Mouse (Mus musculus) midbrain, postnatal 0 days (tissue): ENCODE data around the gene Ddah1. TPM values are rescaled to one million over a fixed set of nuclear protein-coding genes. Genes with fewer than 3 reads are reported as not detected.
A peak's percentile ranks its signal among the peaks of the same experiment; 100 is the strongest.
"Not testable (repeated sequence)": the region's sequence is repeated elsewhere in the genome, so short reads cannot be mapped to it uniquely, and the experiment has no call there.

Source experiments
- ATAC-seq: fragments of 200-750 bp; cut with Nextera tagmentation; 2 replicates; pipeline ENCODE4 v1.8.0; 2017; ENCODE audit warnings: moderate number of reproducible peaks, mild to moderate bottlenecking, moderate TSS enrichment, moderate library complexity; ENCODE audit not compliant: low FRiP score
- DNase-seq: peaks from one replicate; pipeline ENCODE4 v3.0.0-alpha.2; 2015; ENCODE audit warnings: low spot score
- H3K27ac ChIP-seq: fragments of 300-500 bp; sonication (generic); 2 replicates; pipeline ENCODE4 v1.5.1; 2014; ENCODE audit warnings: low read depth, mild to moderate bottlenecking, low read length, mixed read lengths
- H3K27me3 ChIP-seq: fragments of 300-500 bp; sonication (generic); 2 replicates; pipeline ENCODE4 v1.6.1; 2014; ENCODE audit warnings: low read length, control low read depth, mixed read lengths; ENCODE audit not compliant: insufficient read depth
- H3K36me3 ChIP-seq: fragments of 300-500 bp; sonication (generic); 2 replicates; pipeline ENCODE4 v1.6.1; 2014; ENCODE audit warnings: low read length, control low read depth, mixed read lengths; ENCODE audit not compliant: insufficient read depth
- H3K4me1 ChIP-seq: fragments of 300-500 bp; sonication (generic); 2 replicates; pipeline ENCODE4 v1.6.1; 2014; ENCODE audit warnings: mild to moderate bottlenecking, control low read depth, antibody characterized with exemption, low read length, mixed read lengths; ENCODE audit not compliant: insufficient read depth
- H3K4me2 ChIP-seq: fragments of 300-500 bp; sonication (generic); 2 replicates; pipeline ENCODE4 v1.6.1; 2014; ENCODE audit warnings: low read depth, mild to moderate bottlenecking, low read length, mixed read lengths; ENCODE audit not compliant: poor library complexity, severe bottlenecking
- H3K4me3 ChIP-seq: fragments of 300-500 bp; sonication (generic); 2 replicates; pipeline ENCODE4 v1.5.1; 2014; ENCODE audit warnings: low read depth, mild to moderate bottlenecking, low read length, moderate library complexity
- H3K9ac ChIP-seq: fragments of 300-500 bp; sonication (generic); replicated peaks from 2 replicates; pipeline ENCODE4 v1.6.1; 2014; ENCODE audit warnings: mild to moderate bottlenecking, low read length, moderate library complexity, mixed read lengths; ENCODE audit not compliant: poor library complexity, severe bottlenecking
- H3K9me3 ChIP-seq: fragments of 300-500 bp; sonication (generic); 2 replicates; pipeline ENCODE4 v1.6.1; 2016; ENCODE audit warnings: low read length, control low read depth
- CTCF ChIP-seq: IDR thresholded peaks from 2 replicates; pipeline ENCODE4 v1.5.1; 2016; ENCODE audit warnings: antibody characterized with exemption, mild to moderate bottlenecking
- WGBS: fragments of 180-500 bp; shearing (Covaris S2); extraction: QIAGEN DNeasy Blood & Tissue Kit; methylation state at CpG from one replicate; pipeline ENCODE4 v1.1.7; 2014; 5-methylcytosine and 5-hydroxymethylcytosine counted together
- polyA plus RNA-seq: library from polyadenylated mRNA; unstranded; fragments of >200 nt; fragmentation: Nextera tagmentation; extraction: Ambion mirVana; gene quantifications from 2 replicates; pipeline ENCODE4 v1.2.1, GENCODE M21; 2015
- total RNA-seq: library from RNA; depleted of rRNA; stranded (reverse); fragments of >200 nt; gene quantifications from 2 replicates; pipeline ENCODE4 v1.2.3, GENCODE M21; 2014

Ddah1 gene
- total and polyA plus RNA-seq, 2 experiments from 2014 or later: 162 to 209 TPM

DNA sequence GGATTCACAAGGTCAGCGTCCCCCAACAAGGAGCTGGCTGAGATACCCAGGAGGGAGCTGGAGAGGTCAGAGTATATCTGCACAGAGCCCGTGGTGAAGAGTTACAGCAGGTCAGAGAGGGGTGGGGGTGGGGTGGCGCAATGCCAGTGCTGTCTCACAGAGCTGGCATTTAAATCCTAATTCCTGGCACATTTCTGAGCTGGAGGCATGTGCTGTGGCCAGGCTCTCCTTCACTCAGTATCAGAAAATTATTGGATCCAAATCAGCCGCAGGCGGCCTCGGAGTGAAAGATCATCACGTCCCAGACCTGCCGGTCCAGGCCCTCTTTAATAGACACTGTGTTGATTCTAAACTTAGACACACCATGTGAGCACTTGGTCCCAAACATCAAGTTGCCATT is 141.4 kb downstream of the Ddah1 start:
- Histone ChIP-seq H3K27ac (no peak overlapping the region), H3K9me3 (no peaks in the 10 kb centered on the region), H3K4me1 (no peaks in the 10 kb centered on the region), H3K4me2 (no peak overlapping the region), H3K36me3 (0 out of 2 replicates have a peak, but pooled peaks cover 4% of the 10 kb centered on the region), H3K27me3 (no peaks in the 10 kb centered on the region), H3K4me3 (no peak overlapping the region), H3K9ac (no peak overlapping the region)
- WGBS: 78% methylated on average over 8 of the region's 8 CpGs
- no peak for TF ChIP-seq CTCF
- ATAC-seq (0 out of 2 replicates have a peak, but pooled peaks have one; percentile 38), DNase-seq (no peak)

GRCm38 (mm10) chr3:145903530-145903929 is 145.1 kb downstream of the Ddah1 start:
- no peak for ATAC-seq
- Histone ChIP-seq H3K27me3 (no peaks in the 10 kb centered on the region), H3K9me3 (no peaks in the 10 kb centered on the region), H3K4me3 (no peak overlapping the region), H3K36me3 (0 out of 2 replicates have a peak, but pooled peaks cover 4% of the 10 kb centered on the region), H3K27ac (no peak overlapping the region), H3K4me2 (no peak overlapping the region), H3K4me1 (no peaks in the 10 kb centered on the region), H3K9ac (no peak overlapping the region)
- 90% methylated on average over 8 of the region's 8 CpGs for WGBS
- TF ChIP-seq CTCF: no peak
- DNase-seq: no peak

- Histone ChIP-seq H3K4me3 (0 out of 2 replicates have a peak overlapping the region, but pooled peaks have one; percentile 9), H3K27ac (no peak overlapping the region), H3K4me2 (peak overlapping the region; percentile 39), H3K9me3 (no peaks in the 10 kb centered on the region), H3K36me3 (0 out of 2 replicates have a peak, but pooled peaks cover 4% of the 10 kb centered on the region), H3K4me1 (no peaks in the 10 kb centered on the region), H3K9ac (no peak overlapping the region), H3K27me3 (no peaks in the 10 kb centered on the region)
- DNase-seq (peak; percentile 81), ATAC-seq (peak; percentile 34; the same call in 1 of the 2 replicates)
- WGBS: 44% methylated on average over 22 of the region's 22 CpGs
- peak; percentile 89 for TF ChIP-seq CTCF
These were observed 146.6 kb downstream of the Ddah1 start for GRCm38 (mm10) chr3:145904850-145905776.

DNA sequence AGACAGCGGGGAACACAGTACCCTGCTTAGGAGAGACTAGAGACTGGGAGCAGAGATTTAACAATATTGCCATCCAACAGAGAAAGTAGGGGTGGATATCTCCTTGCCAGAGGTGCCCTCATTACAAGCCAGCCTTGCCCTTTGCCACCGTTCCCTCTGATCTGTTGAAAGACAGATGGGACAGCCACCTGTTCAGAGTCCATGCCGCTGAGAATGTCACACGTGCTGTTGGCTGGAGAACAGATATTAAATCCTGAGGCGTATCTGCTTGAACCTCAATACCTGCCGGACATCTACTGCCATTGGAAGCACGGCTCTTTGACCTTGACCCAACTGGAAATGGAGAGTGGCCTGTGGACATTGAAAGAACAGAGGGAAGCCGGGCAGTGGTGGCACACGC is 148.1 kb downstream of the Ddah1 start:
- DNase-seq (no peak), ATAC-seq (no peak)
- 94% methylated on average over 9 of the region's 9 CpGs for WGBS
- Histone ChIP-seq H3K36me3 (no peaks in the 10 kb centered on the region), H3K27me3 (no peaks in the 10 kb centered on the region), H3K27ac (no peak overlapping the region), H3K4me3 (no peak overlapping the region), H3K9me3 (no peaks in the 10 kb centered on the region), H3K4me1 (no peaks in the 10 kb centered on the region), H3K4me2 (no peak overlapping the region), H3K9ac (no peak overlapping the region)
- TF ChIP-seq CTCF: no peak

DNA sequence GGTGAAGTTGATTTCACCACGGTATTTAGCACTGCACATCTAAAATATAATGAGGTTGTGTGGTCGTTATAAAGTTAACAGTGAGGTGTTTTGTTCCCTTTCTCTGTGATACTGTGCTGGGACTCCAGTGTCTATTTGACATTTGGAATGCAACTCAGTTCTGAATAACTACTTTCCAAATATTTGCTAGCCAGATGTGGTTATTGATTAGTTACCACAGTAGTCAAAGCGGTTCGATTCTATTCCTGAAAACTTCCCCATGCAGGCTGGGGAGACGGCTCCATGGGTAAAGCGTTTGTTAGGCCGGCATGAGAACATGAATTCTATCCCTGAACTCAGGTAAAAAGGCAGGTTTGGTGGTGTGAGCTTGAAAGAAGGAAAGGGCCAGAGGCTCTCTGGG is 154.0 kb downstream of the Ddah1 start:
- no peaks in the 10 kb centered on the region for H3K36me3 ChIP-seq
- no peaks in the 10 kb centered on the region for H3K27me3 ChIP-seq
- H3K9ac ChIP-seq: no peak overlapping the region
- no peak overlapping the region for H3K4me3 ChIP-seq
- no peak overlapping the region for H3K27ac ChIP-seq
- H3K4me1 ChIP-seq: no peaks in the 10 kb centered on the region
- no peak for TF ChIP-seq CTCF
- H3K4me2 ChIP-seq: no peak overlapping the region
- WGBS: 91% methylated on average over 7 of the region's 7 CpGs
- no peak for DNase-seq
- no peaks in the 10 kb centered on the region for H3K9me3 ChIP-seq
- ATAC-seq: no peak

DNA sequence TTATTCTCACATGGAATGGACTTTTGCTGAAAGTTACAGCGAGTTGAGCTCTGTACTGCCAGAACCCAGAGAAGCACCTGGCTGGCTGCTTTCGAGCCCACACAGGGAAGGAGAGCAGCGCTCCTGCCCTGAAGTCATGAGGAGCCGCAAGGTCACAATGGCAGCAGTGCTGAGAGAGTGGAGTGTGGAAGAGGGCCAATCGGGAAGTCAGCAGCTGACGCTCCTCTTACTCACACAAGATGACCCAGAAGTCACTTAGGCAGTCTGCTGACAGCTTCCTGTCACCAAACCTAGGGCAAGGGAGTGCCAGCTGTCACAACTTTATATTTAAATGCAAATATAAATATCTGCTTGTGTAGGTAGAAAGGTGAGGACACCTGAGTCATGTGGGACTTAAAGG is 154.8 kb downstream of the Ddah1 start:
- no peak overlapping the region for H3K27ac ChIP-seq
- no peaks in the 10 kb centered on the region for H3K27me3 ChIP-seq
- no peak for TF ChIP-seq CTCF
- no peak overlapping the region for H3K4me3 ChIP-seq
- H3K9me3 ChIP-seq: no peaks in the 10 kb centered on the region; the same call in 1 of the 2 replicates
- no peak overlapping the region for H3K9ac ChIP-seq
- ATAC-seq: no peak
- H3K4me1 ChIP-seq: no peaks in the 10 kb centered on the region
- 92% methylated on average over 6 of the region's 6 CpGs for WGBS
- DNase-seq: no peak
- no peak overlapping the region for H3K4me2 ChIP-seq
- no peaks in the 10 kb centered on the region for H3K36me3 ChIP-seq

DNA sequence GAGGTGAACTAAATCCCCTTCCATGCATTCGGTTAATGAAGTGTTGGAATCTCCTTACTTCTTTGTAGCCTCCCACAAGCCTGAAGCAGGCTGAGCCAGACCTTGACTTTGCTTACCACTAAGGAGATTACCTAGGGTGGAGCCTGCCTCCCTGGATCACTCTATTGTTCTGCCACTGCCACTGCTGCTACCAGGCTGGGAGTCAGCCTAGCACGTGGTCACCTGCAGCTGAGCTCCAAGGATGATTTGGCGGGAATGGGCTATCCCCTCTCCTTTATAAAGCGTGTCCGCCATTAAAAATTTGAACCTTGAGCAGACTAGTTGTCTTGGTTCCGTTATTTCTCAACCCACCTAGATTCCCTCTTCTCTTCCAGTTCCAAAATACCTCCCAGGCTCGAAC is 155.5 kb downstream of the Ddah1 start:
- not testable (repeated sequence) for H3K9me3 ChIP-seq, H3K4me3 ChIP-seq, DNase-seq, H3K9ac ChIP-seq, ATAC-seq, H3K4me1 ChIP-seq, H3K4me2 ChIP-seq, H3K27ac ChIP-seq, H3K27me3 ChIP-seq, H3K36me3 ChIP-seq
- 60% methylated on average over 7 of the region's 7 CpGs for WGBS
